In the genomic region with DNA sequence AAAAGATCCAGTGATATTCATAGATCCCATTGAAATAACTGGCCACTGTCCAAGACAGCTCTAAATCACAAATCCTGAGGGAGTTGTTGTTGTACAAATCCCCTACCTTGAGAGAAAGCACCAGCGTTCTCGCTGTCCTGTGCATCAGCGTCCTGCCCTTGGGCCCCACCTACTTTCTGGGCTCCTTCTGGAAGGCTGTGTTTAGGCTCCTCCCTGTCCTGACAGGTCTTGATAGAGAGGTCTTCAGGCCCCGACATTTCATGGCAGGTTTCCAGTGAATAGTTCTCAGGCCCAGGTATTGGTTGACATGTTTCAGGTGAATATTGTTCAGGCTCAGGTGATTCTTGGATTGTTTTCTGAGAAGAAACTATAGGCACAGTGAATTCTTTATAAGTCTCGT, we compare ENCODE assay signal across 18 mouse cellular contexts. TPM values are rescaled to one million over a fixed set of nuclear protein-coding genes. Genes with fewer than 3 reads are reported as not detected.
DNase-seq lines count a peak whose midpoint lies in the region; ATAC-seq and TF ChIP-seq lines count a peak whose summit lies in the region.
"Had no signal": no experiment of that assay in that cellular context is flagged by ENCODE, and none has a peak within 500 bp of the region (broad histone marks: within the 10 kb centered on the region; RNA-seq: fewer than 3 reads in every experiment).

No protein-coding gene starts in this region.

- ATAC-seq in embryonic facial prominence, embryonic 14.5 days (ENCODE audit: low read depth), result no peak
- peak; percentile 61 for ATAC-seq in lung, postnatal 0 days
- peak; percentile 79 for ATAC-seq in liver, embryonic 14.5 days (ENCODE audit: insufficient read depth)
- ATAC-seq in cerebellum, adult (ENCODE audit: insufficient number of reproducible peaks, low FRiP score, low TSS enrichment), result no peak
- no peak for ATAC-seq in hindbrain, embryonic 13.5 days (ENCODE audit: low FRiP score)
- ATAC-seq: hindbrain, postnatal 0 days had no signal

- DNase-seq in embryonic facial prominence, embryonic 14.5 days (ENCODE audit: low spot score), result peak; percentile 39
- no peak for DNase-seq in embryonic facial prominence, embryonic 10.5 days (ENCODE audit: low spot score)
- DNase-seq in lung, postnatal 0 days (ENCODE audit: low spot score), result peak; percentile 48
- DNase-seq in lung, postnatal 36 days, result no peak
- peak; percentile 78 to 80 (median 79) for DNase-seq in liver, embryonic 14.5 days (ENCODE audit: low read depth in 3 of 3, low spot score in 3 of 3)
- DNase-seq in layer of hippocampus, postnatal 25 days (ENCODE audit: extremely low spot score in 1 of 2, low spot score in 1 of 2), result no peak
- DNase-seq: cerebellum, adult 2 months; gastrocnemius, postnatal 25 days; heart, postnatal 14 days; right cerebral cortex, postnatal 14 days had no signal

- H3K9ac ChIP-seq in embryonic facial prominence, embryonic 14.5 days (ENCODE audit: low read depth, low read length), result no peak overlapping the region
- no peak overlapping the region for H3K9ac ChIP-seq in lung, postnatal 0 days (replicated peaks; ENCODE audit: low read depth)
- H3K9ac ChIP-seq in liver, embryonic 14.5 days (replicated peaks), result peak overlapping the region; percentile 55
- H3K9ac ChIP-seq in hindbrain, embryonic 13.5 days, result no peak overlapping the region

- no peak overlapping the region for H3K4me3 ChIP-seq in embryonic facial prominence, embryonic 14.5 days (ENCODE audit: low read depth, low read length)
- no peak overlapping the region for H3K4me3 ChIP-seq in embryonic facial prominence, embryonic 10.5 days
- H3K4me3 ChIP-seq in lung, postnatal 0 days (ENCODE audit: low read depth, low read length), result no peak overlapping the region
- H3K4me3 ChIP-seq in liver, embryonic 14.5 days (ENCODE audit: insufficient read depth in 1 of 2, low read depth in 2 of 2, low read length in 2 of 2), result peak overlapping the region; percentile 35 to 80
- H3K4me3 ChIP-seq in hindbrain, embryonic 13.5 days, result no peak overlapping the region
- H3K4me3 ChIP-seq: midbrain, embryonic 10.5 days; myocyte had no signal

- H3K9me3 ChIP-seq in embryonic facial prominence, embryonic 14.5 days (ENCODE audit: control insufficient read depth, low read length), result no peaks in the 10 kb centered on the region
- H3K9me3 ChIP-seq in embryonic facial prominence, embryonic 10.5 days, result no peaks in the 10 kb centered on the region
- no peaks in the 10 kb centered on the region for H3K9me3 ChIP-seq in lung, postnatal 0 days (ENCODE audit: low read length)
- H3K9me3 ChIP-seq in liver, embryonic 14.5 days (ENCODE audit: control insufficient read depth, low read length), result no peaks in the 10 kb centered on the region
- H3K9me3 ChIP-seq in hindbrain, embryonic 13.5 days, result no peaks in the 10 kb centered on the region

- H3K36me3 ChIP-seq in embryonic facial prominence, embryonic 14.5 days (ENCODE audit: control insufficient read depth, insufficient read depth, low read length), result no peaks in the 10 kb centered on the region
- no peaks in the 10 kb centered on the region for H3K36me3 ChIP-seq in embryonic facial prominence, embryonic 10.5 days (replicated peaks)
- H3K36me3 ChIP-seq in lung, postnatal 0 days (ENCODE audit: insufficient read depth, low read length), result no peaks in the 10 kb centered on the region
- H3K36me3 ChIP-seq in liver, embryonic 14.5 days (replicated peaks; ENCODE audit: control insufficient read depth, insufficient read depth, low read depth), result peaks cover 96% of the 10 kb centered on the region
- no peaks in the 10 kb centered on the region for H3K36me3 ChIP-seq in hindbrain, embryonic 13.5 days
- H3K36me3 ChIP-seq: midbrain, embryonic 10.5 days had no signal

- TF ChIP-seq CTCF in lung, postnatal 0 days (IDR thresholded peaks at IDR 0.05), result no peak
- TF ChIP-seq CTCF in liver, embryonic 14.5 days (IDR thresholded peaks at IDR 0.05; ENCODE audit: low read depth), result no peak

- TF ChIP-seq EP300 in lung, postnatal 0 days (IDR thresholded peaks at IDR 0.05), result no peak
- TF ChIP-seq EP300 in liver, embryonic 14.5 days (IDR thresholded peaks at IDR 0.05; ENCODE audit: low read depth), result peak; percentile 43

- 26% methylated on average over 5 of the region's 5 CpGs for WGBS in embryonic facial prominence, embryonic 14.5 days
- WGBS in embryonic facial prominence, embryonic 10.5 days, result 37% methylated on average over 5 of the region's 5 CpGs
- WGBS in lung, postnatal 0 days, result 27% methylated on average over 5 of the region's 5 CpGs
- WGBS in liver, embryonic 14.5 days (ENCODE audit: insufficient replicate concordance), result 17% methylated on average over 5 of the region's 5 CpGs
- WGBS in hindbrain, embryonic 13.5 days, result 41% methylated on average over 5 of the region's 5 CpGs

- no peak overlapping the region for H3K4me2 ChIP-seq in embryonic facial prominence, embryonic 14.5 days (ENCODE audit: low read depth, low read length)
- peak overlapping the region; percentile 32 for H3K4me2 ChIP-seq in lung, postnatal 0 days (replicated peaks; ENCODE audit: low read depth, low read length)
- peak overlapping the region; percentile 99 for H3K4me2 ChIP-seq in liver, embryonic 14.5 days (ENCODE audit: low read depth)
- H3K4me2 ChIP-seq in hindbrain, embryonic 13.5 days, result no peak overlapping the region

- no peaks in the 10 kb centered on the region for H3K4me1 ChIP-seq in embryonic facial prominence, embryonic 14.5 days (ENCODE audit: control insufficient read depth, insufficient read depth, low read length)
- H3K4me1 ChIP-seq in embryonic facial prominence, embryonic 10.5 days, result no peaks in the 10 kb centered on the region; the same call in 1 of the 2 replicates
- H3K4me1 ChIP-seq in lung, postnatal 0 days (ENCODE audit: insufficient read depth, low read depth, low read length), result no peaks in the 10 kb centered on the region
- H3K4me1 ChIP-seq in liver, embryonic 14.5 days (replicated peaks; ENCODE audit: control insufficient read depth in 2 of 2, insufficient read depth in 2 of 2, low read length in 1 of 2), result peaks cover 29 to 55% of the 10 kb centered on the region in 2 experiments
- no peaks in the 10 kb centered on the region for H3K4me1 ChIP-seq in hindbrain, embryonic 13.5 days (replicated peaks)
- H3K4me1 ChIP-seq: midbrain, embryonic 10.5 days had no signal

- H3K27ac ChIP-seq in embryonic facial prominence, embryonic 14.5 days (replicated peaks; ENCODE audit: low read depth, low read length), result no peak overlapping the region
- no peak overlapping the region for H3K27ac ChIP-seq in embryonic facial prominence, embryonic 10.5 days (replicated peaks)
- H3K27ac ChIP-seq in lung, postnatal 0 days (ENCODE audit: low read length), result no peak overlapping the region
- peak overlapping the region; percentile 93 for H3K27ac ChIP-seq in liver, embryonic 14.5 days
- H3K27ac ChIP-seq in hindbrain, embryonic 13.5 days, result no peak overlapping the region
- H3K27ac ChIP-seq: hindbrain, postnatal 0 days; kidney, postnatal 0 days; midbrain, embryonic 10.5 days had no signal

- H3K27me3 ChIP-seq in embryonic facial prominence, embryonic 14.5 days (replicated peaks; ENCODE audit: control insufficient read depth, insufficient read depth, low read length), result no peaks in the 10 kb centered on the region; the same call in 1 of the 2 replicates
- H3K27me3 ChIP-seq in embryonic facial prominence, embryonic 10.5 days (replicated peaks; ENCODE audit: low read depth, poor library complexity, severe bottlenecking), result peaks cover 10% of the 10 kb centered on the region; the same call in 1 of the 2 replicates
- H3K27me3 ChIP-seq in lung, postnatal 0 days (replicated peaks; ENCODE audit: insufficient read depth, low read length), result no peaks in the 10 kb centered on the region
- no peaks in the 10 kb centered on the region for H3K27me3 ChIP-seq in liver, embryonic 14.5 days (ENCODE audit: control insufficient read depth, insufficient read depth, low read length)
- peaks cover 12% of the 10 kb centered on the region; the same call in 1 of the 2 replicates for H3K27me3 ChIP-seq in hindbrain, embryonic 13.5 days

RNA-seq across cellular contexts. Expression of a gene that starts 6.5 kb away (rescaled TPM):
- 8.8 and 10.0 TPM in 2 replicates for polyA plus RNA-seq in embryonic facial prominence, embryonic 14.5 days (2014; fragmentation: Nextera tagmentation; extraction: Ambion mirVana)
- 12.3 and 12.7 TPM in 2 replicates for polyA plus RNA-seq in embryonic facial prominence, embryonic 10.5 days (2016; fragmentation: Nextera tagmentation; extraction: Ambion mirVana)
- polyA plus RNA-seq in lung, postnatal 0 days (2015; fragmentation: Nextera tagmentation; extraction: Ambion mirVana), result 8.2 and 8.3 TPM in 2 replicates
- polyA plus RNA-seq in liver, embryonic 14.5 days (2012; rRNA removed), result 13.9 and 16.1 TPM in 2 replicates
- 8.2 and 11.6 TPM in 2 replicates for polyA plus RNA-seq in liver, embryonic 14.5 days (2014; fragmentation: Nextera tagmentation; extraction: Ambion mirVana)
- total RNA-seq in layer of hippocampus, postnatal 25 days (2021), result 1 to 10 TPM; 3.9 to 5.5 TPM
- polyA plus RNA-seq in hindbrain, embryonic 13.5 days (2015; fragmentation: Nextera tagmentation; extraction: Ambion mirVana), result 8.9 and 10.0 TPM in 2 replicates

RNA-seq across cellular contexts. Expression of a gene that starts 17.6 kb away (rescaled TPM):
- 0.47 and 0.51 TPM in 2 replicates for polyA plus RNA-seq in embryonic facial prominence, embryonic 14.5 days (2014; fragmentation: Nextera tagmentation; extraction: Ambion mirVana)
- polyA plus RNA-seq in embryonic facial prominence, embryonic 10.5 days (2016; fragmentation: Nextera tagmentation; extraction: Ambion mirVana), result 9.9 and 13.6 TPM in 2 replicates
- polyA plus RNA-seq in lung, postnatal 0 days (2015; fragmentation: Nextera tagmentation; extraction: Ambion mirVana), result 0.73 and 1.0 TPM in 2 replicates
- polyA plus RNA-seq in liver, embryonic 14.5 days (2012; rRNA removed), result 191 and 274 TPM in 2 replicates
- polyA plus RNA-seq in liver, embryonic 14.5 days (2014; fragmentation: Nextera tagmentation; extraction: Ambion mirVana), result 293 and 315 TPM in 2 replicates
- total RNA-seq in layer of hippocampus, postnatal 25 days (2021), result not detected
- 0.22 and 0.62 TPM in 2 replicates for polyA plus RNA-seq in hindbrain, embryonic 13.5 days (2015; fragmentation: Nextera tagmentation; extraction: Ambion mirVana)
- total RNA-seq: gastrocnemius, postnatal 25 days; hindbrain, postnatal 0 days had no signal
- polyA plus RNA-seq: hindbrain, postnatal 0 days; myocyte had no signal

RNA-seq across cellular contexts. Expression of a gene that starts 52.3 kb away (rescaled TPM):
- 1.6 and 1.7 TPM in 2 replicates for polyA plus RNA-seq in embryonic facial prominence, embryonic 14.5 days (2014; fragmentation: Nextera tagmentation; extraction: Ambion mirVana)
- 1.7 and 2.3 TPM in 2 replicates for polyA plus RNA-seq in embryonic facial prominence, embryonic 10.5 days (2016; fragmentation: Nextera tagmentation; extraction: Ambion mirVana)
- not detected in 2 replicates for polyA plus RNA-seq in lung, postnatal 0 days (2015; fragmentation: Nextera tagmentation; extraction: Ambion mirVana)
- 0.02 and 0.07 TPM in 2 replicates for polyA plus RNA-seq in liver, embryonic 14.5 days (2012; rRNA removed)
- polyA plus RNA-seq in liver, embryonic 14.5 days (2014; fragmentation: Nextera tagmentation; extraction: Ambion mirVana), result 0.06 TPM in 1 of 2 replicates, not detected in the other
- not detected for total RNA-seq in layer of hippocampus, postnatal 25 days (2021)
- polyA plus RNA-seq in hindbrain, embryonic 13.5 days (2015; fragmentation: Nextera tagmentation; extraction: Ambion mirVana), result not detected in 2 replicates
- total RNA-seq: adrenal gland, postnatal 4 days; gastrocnemius, postnatal 25 days; heart, postnatal 14 days; hindbrain, postnatal 0 days had no signal
- polyA plus RNA-seq: cerebellum, adult 2 months; hindbrain, postnatal 0 days; kidney, postnatal 0 days; limb, embryonic 11.5 days; myocyte had no signal

RNA-seq across cellular contexts. Expression of a gene that starts 55.0 kb away (rescaled TPM):
- 238 and 251 TPM in 2 replicates for polyA plus RNA-seq in embryonic facial prominence, embryonic 14.5 days (2014; fragmentation: Nextera tagmentation; extraction: Ambion mirVana)
- polyA plus RNA-seq in embryonic facial prominence, embryonic 10.5 days (2016; fragmentation: Nextera tagmentation; extraction: Ambion mirVana), result 427 and 431 TPM in 2 replicates
- 81.3 and 91.0 TPM in 2 replicates for polyA plus RNA-seq in lung, postnatal 0 days (2015; fragmentation: Nextera tagmentation; extraction: Ambion mirVana)
- polyA plus RNA-seq in liver, embryonic 14.5 days (2012; rRNA removed), result 60.1 and 171 TPM in 2 replicates
- 351 and 427 TPM in 2 replicates for polyA plus RNA-seq in liver, embryonic 14.5 days (2014; fragmentation: Nextera tagmentation; extraction: Ambion mirVana)
- 10 to 100 TPM; 48.9 to 53.4 TPM for total RNA-seq in layer of hippocampus, postnatal 25 days (2021)
- 97.0 and 104 TPM in 2 replicates for polyA plus RNA-seq in hindbrain, embryonic 13.5 days (2015; fragmentation: Nextera tagmentation; extraction: Ambion mirVana)

Comparison
In these comparisons a context has a peak if more than half of its experiments do, and no peak if none do; other contexts are left out.
1. DNase-seq: peak in embryonic facial prominence, embryonic 14.5 days (single experiment), lung, postnatal 0 days (single experiment) and liver, embryonic 14.5 days (3 of 3); none in embryonic facial prominence, embryonic 10.5 days (single experiment), lung, postnatal 36 days (single experiment) and layer of hippocampus, postnatal 25 days (0 of 2).
2. ATAC-seq: peak in lung, postnatal 0 days (single experiment) and liver, embryonic 14.5 days (single experiment); none in embryonic facial prominence, embryonic 14.5 days (single experiment), cerebellum, adult (single experiment) and hindbrain, embryonic 13.5 days (single experiment).
3. H3K4me2 ChIP-seq: peak in lung, postnatal 0 days (single experiment) and liver, embryonic 14.5 days (single experiment); none in embryonic facial prominence, embryonic 14.5 days (single experiment) and hindbrain, embryonic 13.5 days (single experiment).
4. H3K4me3 ChIP-seq: peak in liver, embryonic 14.5 days (2 of 2); none in embryonic facial prominence, embryonic 14.5 days (single experiment), embryonic facial prominence, embryonic 10.5 days (single experiment), lung, postnatal 0 days (single experiment) and hindbrain, embryonic 13.5 days (single experiment).
5. RNA of a gene that starts 17.6 kb away (polyA plus RNA-seq): 191 to 315 TPM in liver, embryonic 14.5 days; 9.9 to 13.6 TPM in embryonic facial prominence, embryonic 10.5 days, 0.73 to 1.0 TPM in lung, postnatal 0 days, 0.47 to 0.51 TPM in embryonic facial prominence, embryonic 14.5 days and 0.22 to 0.62 TPM in hindbrain, embryonic 13.5 days; every median in the first group is over 10 times any median in the second.